Mouse (Mus musculus): ENCODE measurements around the gene Rnf2.

GRCm38 (mm10) chr1:151450851-151451250 lies 49.9 kb downstream of the Rnf2 start:
- TF ChIP-seq POLR2A (IDR thresholded peaks at IDR 0.05; ENCODE audit: insufficient read depth, low read depth, low read length) (no peak), CTCF (IDR thresholded peaks at IDR 0.05; ENCODE audit: insufficient read depth, low read depth, low read length) (no peak)
